Mouse (Mus musculus): ENCODE measurements around the gene Cmtm2b. TPM values are rescaled to one million over a fixed set of nuclear protein-coding genes. Genes with fewer than 3 reads are reported as not detected.

Cmtm2b gene
- polyA plus RNA-seq, 1 experiment from 2014 or later, result not detected

DNA sequence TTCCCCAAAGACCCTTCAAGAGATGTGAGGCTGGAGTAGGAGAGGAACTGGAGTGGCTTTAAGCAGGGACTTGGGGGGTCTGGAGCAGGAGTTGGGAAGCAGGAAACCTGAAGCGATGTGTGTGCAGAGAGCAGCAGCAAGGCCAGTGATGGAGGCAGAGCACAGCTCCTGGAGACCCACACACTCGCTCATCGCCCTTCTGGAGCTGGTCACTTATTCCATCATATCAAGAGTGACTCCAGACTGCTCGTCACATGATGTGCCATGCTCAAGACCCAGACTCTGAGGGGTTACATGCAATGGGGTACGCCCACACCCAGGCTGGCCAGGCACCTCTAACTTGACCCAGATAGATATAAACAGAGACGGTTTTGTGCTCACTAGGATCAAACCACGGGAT lies 58.2 kb downstream of the Cmtm2b start:
- H3K4me2 ChIP-seq (ENCODE audit: low read depth, low read length), result no peak overlapping the region
- no peak overlapping the region for H3K9ac ChIP-seq (ENCODE audit: low read depth, low read length)
- no peaks in the 10 kb centered on the region for H3K27me3 ChIP-seq (replicated peaks; ENCODE audit: control insufficient read depth, insufficient read depth, low read length)
- H3K9me3 ChIP-seq (ENCODE audit: control insufficient read depth, low read length), result no peaks in the 10 kb centered on the region
- no peak for DNase-seq (ENCODE audit: low spot score)
- H3K36me3 ChIP-seq (ENCODE audit: control insufficient read depth, insufficient read depth, low read length), result no peaks in the 10 kb centered on the region
- peaks cover 29% of the 10 kb centered on the region for H3K4me1 ChIP-seq (ENCODE audit: control insufficient read depth, insufficient read depth, low read length)
- H3K27ac ChIP-seq (replicated peaks; ENCODE audit: low read depth, low read length), result no peak overlapping the region
- WGBS, result 89% methylated on average over 7 of the region's 7 CpGs
- no peak overlapping the region for H3K4me3 ChIP-seq (ENCODE audit: low read depth, low read length)
- ATAC-seq (ENCODE audit: low read depth), result no peak

Other genes starting within 250 kb of the Cmtm2b start
- 43.0 and 46.2 TPM in 2 replicates for gene Cdh5, start 220.6 kb upstream of the Cmtm2b start, polyA plus RNA-seq (2014; fragmentation: Nextera tagmentation; extraction: Ambion mirVana)
- gene Bean1, start 151.8 kb upstream of the Cmtm2b start, polyA plus RNA-seq (2014; fragmentation: Nextera tagmentation; extraction: Ambion mirVana), result 2.1 and 2.5 TPM in 2 replicates
- 16.4 and 21.2 TPM in 2 replicates for gene Tk2, start 73.7 kb upstream of the Cmtm2b start, polyA plus RNA-seq (2014; fragmentation: Nextera tagmentation; extraction: Ambion mirVana)
- gene Cklf, start 71.4 kb upstream of the Cmtm2b start, polyA plus RNA-seq (2014; fragmentation: Nextera tagmentation; extraction: Ambion mirVana), result 33.0 and 35.5 TPM in 2 replicates
- not detected in 2 replicates for gene Cmtm2a, start 29.0 kb upstream of the Cmtm2b start, polyA plus RNA-seq (2014; fragmentation: Nextera tagmentation; extraction: Ambion mirVana)
- gene Gm45711, start 12.1 kb upstream of the Cmtm2b start, polyA plus RNA-seq (2014; fragmentation: Nextera tagmentation; extraction: Ambion mirVana), result not detected in 2 replicates
- not detected in 2 replicates for gene Cmtm1, start 12.1 kb upstream of the Cmtm2b start, polyA plus RNA-seq (2014; fragmentation: Nextera tagmentation; extraction: Ambion mirVana)
- not detected in 2 replicates for gene Gm11020, start 663 bp upstream of the Cmtm2b start, polyA plus RNA-seq (2014; fragmentation: Nextera tagmentation; extraction: Ambion mirVana)
- 168 and 189 TPM in 2 replicates for gene Cmtm3, start 17.2 kb downstream of the Cmtm2b start, polyA plus RNA-seq (2014; fragmentation: Nextera tagmentation; extraction: Ambion mirVana)
- gene Cmtm4, start 73.6 kb downstream of the Cmtm2b start, polyA plus RNA-seq (2014; fragmentation: Nextera tagmentation; extraction: Ambion mirVana), result 4.1 and 4.3 TPM in 2 replicates
- 52.5 and 53.8 TPM in 2 replicates for gene Dync1li2, start 120.8 kb downstream of the Cmtm2b start, polyA plus RNA-seq (2014; fragmentation: Nextera tagmentation; extraction: Ambion mirVana)
- 0.53 and 0.62 TPM in 2 replicates for gene Terb1, start 187.7 kb downstream of the Cmtm2b start, polyA plus RNA-seq (2014; fragmentation: Nextera tagmentation; extraction: Ambion mirVana)
- gene Nae1, start 212.4 kb downstream of the Cmtm2b start, polyA plus RNA-seq (2014; fragmentation: Nextera tagmentation; extraction: Ambion mirVana), result 89.0 and 100 TPM in 2 replicates
- 1.0 and 1.6 TPM in 2 replicates for gene Car7, start 212.5 kb downstream of the Cmtm2b start, polyA plus RNA-seq (2014; fragmentation: Nextera tagmentation; extraction: Ambion mirVana)

Data from embryonic facial prominence, embryonic 14.5 days (tissue).